Mouse (Mus musculus): ENCODE measurements around the gene Strc.

Strc gene

DNA sequence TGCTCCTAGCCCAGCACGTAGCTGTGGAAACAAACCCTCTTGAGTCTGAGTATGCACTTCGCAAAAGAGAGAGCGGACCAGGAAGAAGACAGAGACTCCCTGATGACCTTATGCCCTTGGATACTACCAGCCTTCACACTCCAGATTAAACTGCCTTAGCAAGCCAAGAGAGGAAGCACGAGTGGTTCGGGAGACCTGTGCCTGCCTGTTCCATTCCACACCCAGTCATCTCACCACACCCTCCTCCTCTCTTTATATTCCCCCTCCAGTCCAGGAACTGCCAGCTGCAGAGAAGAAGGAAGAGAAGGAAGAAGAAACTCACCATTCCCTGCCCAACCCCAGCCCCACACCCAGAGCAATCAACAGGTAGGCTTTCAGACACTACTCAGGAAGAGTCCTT is 29.5 kb downstream of the Strc start, which contains the start of gene Ckmt1:
Gene Ckmt1, plus strand, starts transcription at position 221 of the 400 bp plus-strand sequence.
- in situ Hi-C loops (cut with MboI, MseI): no loop called here

DNA sequence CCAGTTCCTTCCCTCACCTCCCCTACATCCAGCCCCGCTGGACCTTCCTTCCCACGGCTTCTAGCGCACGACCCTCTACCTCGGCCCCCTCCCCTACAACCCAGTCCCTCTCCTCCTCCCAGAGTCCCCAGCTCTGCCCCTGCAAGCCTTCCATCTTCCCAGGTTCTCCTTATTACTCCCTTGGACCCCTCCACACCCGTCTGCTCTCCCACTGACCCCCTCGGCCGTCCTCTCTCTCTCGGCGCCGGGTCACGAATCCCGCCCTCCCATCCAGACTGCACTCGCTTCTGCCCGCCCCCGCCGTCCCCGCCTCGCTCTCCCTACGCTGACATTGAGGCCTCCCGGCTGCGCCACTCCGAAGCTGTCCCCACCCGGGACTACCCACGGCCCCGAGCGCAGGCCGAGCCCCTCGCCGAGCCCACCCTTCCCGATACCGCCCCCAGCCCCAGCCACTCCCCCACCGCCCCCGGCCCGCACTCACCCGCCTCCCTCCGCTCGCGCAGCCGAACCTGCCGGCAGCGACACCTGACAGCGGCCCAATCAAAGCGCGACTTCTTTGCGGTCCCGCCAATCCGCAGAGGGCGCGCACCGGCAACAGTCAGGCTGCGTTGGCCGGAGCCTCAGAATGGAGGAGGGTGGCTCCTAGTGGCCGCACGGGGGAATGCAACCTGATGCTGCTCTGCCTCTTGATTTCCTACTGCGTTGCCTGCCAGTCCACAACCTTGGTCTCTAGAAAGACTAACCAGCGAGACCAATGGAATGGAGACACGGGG is 32.0 kb downstream of the Strc start, which contains the start of gene Ppip5k1:
Gene Ppip5k1, minus strand, starts transcription at position 577 of the 773 bp plus-strand sequence.
- in situ Hi-C loops (cut with MboI, MseI): no loop called here

DNA sequence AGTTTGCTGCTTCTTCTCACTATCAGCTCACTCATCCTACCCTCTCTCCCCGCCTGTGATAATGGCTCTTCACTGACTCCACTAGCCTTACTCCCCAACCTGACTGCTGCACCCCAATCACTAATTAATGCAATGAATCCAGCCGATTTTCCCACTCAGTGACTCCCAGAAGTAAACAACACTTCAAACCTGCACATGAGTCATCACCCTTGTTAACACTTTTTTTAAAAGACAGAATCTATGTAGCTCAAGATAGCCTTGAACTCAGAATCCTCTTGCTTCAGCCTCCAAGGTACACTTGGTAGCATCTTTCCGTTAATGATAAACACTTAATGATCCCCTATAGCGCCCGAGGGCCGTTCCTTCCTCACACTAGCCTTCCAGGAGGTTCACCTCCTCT is 32.6 kb downstream of the Strc start:
- in situ Hi-C loops (cut with MboI, MseI): no loop called here

DNA sequence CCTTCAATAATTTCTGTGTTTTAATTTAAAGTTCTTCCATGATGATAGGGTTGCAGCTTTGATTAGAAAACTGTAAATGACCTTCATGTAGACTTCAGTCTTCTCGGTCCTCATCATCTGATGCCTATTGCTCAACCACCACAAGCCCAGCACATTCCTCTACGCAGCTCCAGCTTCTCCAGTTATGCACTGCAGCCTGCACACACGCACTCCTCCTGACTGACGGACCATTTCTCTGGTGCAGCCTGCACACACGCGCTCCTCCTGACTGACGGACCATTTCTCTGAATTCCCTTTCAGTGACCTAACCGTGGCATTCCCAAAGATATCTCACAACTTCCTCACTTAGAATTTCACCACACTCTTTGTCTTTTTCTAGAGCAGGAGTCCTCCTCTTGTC is 33.8 kb downstream of the Strc start:
- in situ Hi-C loops (cut with MboI, MseI): no loop called here

DNA sequence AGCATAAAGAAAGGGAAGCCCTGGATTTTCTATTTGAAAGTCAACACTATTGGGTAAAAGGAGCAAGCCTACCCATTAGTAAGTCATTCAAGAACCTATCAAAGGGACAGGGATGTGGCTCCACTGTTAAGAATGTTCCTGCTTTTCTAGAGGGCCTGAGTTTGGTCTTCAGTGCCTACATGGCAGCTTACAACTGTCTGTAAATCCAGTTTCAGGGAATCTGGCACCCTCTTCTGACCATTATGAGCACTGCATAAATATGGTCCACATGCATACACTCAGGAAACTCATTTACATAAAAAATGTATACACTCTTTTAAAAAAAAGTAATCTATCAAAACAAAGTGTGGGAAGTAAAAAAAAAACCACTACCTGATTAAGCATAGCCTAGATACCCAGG is 47.9 kb downstream of the Strc start:
- in situ Hi-C loops (cut with MboI, MseI): no loop called here

DNA sequence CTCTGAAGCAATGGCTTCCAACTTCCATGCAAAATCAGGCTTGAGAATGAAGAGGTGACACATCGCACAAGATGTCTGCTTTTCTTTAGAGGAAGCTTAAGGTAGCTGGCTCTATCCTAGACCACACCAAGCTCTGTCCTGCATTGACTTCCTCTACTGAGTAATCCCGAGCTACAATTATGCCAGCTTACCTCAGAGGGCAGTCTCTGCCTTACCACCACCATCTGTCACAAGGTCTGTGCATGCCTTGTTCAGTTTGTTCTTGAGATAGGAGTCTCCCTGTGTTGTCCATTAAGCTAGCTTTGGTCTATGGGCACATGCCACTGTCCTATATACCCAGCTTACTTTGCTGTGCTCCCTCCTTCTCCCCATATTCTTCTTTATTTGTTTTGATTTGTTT is 57.5 kb downstream of the Strc start:
- in situ Hi-C loops (cut with MboI, MseI): no loop called here

DNA sequence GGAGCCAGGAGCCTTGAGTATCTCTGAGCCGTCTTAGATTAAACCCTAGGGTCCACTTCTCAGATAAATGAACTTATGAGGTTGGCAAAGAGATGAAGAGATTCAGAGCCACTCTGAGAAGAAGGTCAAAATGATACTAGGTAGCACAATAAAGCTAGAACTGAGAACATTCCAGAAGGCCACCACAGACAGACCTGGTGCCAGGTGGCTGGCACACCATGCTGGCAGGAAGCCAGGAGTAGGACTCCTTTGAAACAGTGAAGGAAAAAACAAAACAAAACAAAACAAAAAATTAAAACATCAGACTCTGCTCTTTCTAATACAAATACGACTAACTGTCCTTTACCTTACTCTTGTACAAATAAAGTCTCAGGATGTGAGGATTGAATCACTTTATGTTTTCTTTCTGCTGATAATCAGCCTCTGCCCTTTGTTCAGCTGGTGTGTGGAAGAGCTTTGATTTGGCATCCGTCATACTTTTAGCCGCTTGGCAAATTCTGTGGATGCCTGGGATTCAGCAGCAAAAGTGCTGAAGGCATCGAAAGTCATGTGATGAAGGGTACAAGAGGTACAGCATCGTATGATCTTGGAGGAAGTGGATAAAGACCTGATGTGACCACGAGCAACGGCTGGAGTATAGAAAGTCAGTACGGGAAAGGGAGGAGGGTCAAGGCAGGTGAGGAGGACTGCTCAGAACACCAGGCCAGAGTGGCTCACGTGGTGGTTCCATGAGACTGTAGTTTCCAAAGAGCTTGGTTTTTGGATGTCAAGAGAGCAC is 63.1 kb downstream of the Strc start:
- in situ Hi-C loops (cut with MboI, MseI): no loop called here

DNA sequence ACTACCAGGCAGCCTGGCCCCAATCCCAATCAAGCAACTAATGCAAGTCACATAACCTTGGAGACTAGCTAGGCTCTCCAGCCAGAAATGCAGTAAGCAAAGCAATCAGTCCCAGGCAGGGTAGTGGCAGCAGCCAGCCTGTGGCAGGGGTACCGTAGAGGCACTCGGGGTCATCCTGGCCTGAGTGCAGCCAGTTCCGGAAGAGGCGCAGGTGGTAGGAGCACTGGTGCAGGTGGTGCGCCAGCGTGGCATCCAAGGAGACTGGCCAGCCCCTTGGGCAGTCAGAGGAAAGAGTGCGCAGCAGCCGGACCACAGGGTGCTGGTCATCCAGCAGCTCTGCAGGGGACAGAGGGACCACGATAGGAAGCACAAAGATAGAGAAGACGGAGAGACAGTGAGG is 63.9 kb downstream of the Strc start:
- in situ Hi-C loops (cut with MboI, MseI): no loop called here

DNA sequence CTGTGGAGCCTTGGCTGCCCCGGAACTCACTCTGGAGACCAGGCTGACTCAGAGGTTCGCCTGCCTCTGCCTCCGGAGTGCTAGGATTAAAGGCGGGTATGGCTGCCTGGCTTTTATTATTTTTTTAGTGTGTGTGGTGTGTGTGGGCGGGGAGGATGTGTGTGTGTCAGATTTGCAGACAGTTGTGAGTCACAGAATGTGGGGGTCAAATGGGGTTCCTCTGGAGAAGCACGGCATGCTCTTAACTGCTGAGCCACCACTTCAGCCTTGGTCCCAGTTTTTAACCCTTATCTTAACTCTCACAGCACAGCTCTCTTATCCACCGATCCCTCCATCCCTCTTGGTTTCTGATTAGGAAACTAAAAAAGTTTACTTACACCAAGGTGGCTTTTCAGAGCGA is 70.7 kb downstream of the Strc start:
- in situ Hi-C loops (cut with MboI, MseI): no loop called here
